Mouse (Mus musculus): ENCODE data around the gene Dtl.
"Not testable (repeated sequence)": the region's sequence is repeated elsewhere in the genome, so short reads cannot be mapped to it uniquely, and the experiment has no call there.

The Dtl gene

GRCm38 (mm10) chr1:191519329-191520066 is 55.8 kb downstream of the Dtl start:
- in situ Hi-C loops (cut with MboI): no loop called here

- in situ Hi-C loops (cut with MboI): no loop called here
These were observed 56.4 kb downstream of the Dtl start for GRCm38 (mm10) chr1:191518911-191519310.

- in situ Hi-C loops (cut with MboI): no loop called here
These were observed 57.4 kb downstream of the Dtl start for GRCm38 (mm10) chr1:191517969-191518368.

GRCm38 (mm10) chr1:191517056-191517455 is 58.3 kb downstream of the Dtl start:
- in situ Hi-C loops (cut with MboI): no loop called here

GRCm38 (mm10) chr1:191516351-191516750 is 59.0 kb downstream of the Dtl start:
- in situ Hi-C loops (cut with MboI): not testable (repeated sequence)

- in situ Hi-C loops (cut with MboI): no loop called here
These were observed 62.1 kb downstream of the Dtl start for GRCm38 (mm10) chr1:191513195-191513594.

- in situ Hi-C loops (cut with MboI): no loop called here
These were observed 63.0 kb downstream of the Dtl start for GRCm38 (mm10) chr1:191512383-191512782.

GRCm38 (mm10) chr1:191511503-191511902 is 63.8 kb downstream of the Dtl start:
- in situ Hi-C loops (cut with MboI): no loop called here

- in situ Hi-C loops (cut with MboI): no loop called here
These were observed 65.5 kb downstream of the Dtl start for GRCm38 (mm10) chr1:191509865-191510264.

- in situ Hi-C loops (cut with MboI): no loop called here
These were observed 66.2 kb downstream of the Dtl start for GRCm38 (mm10) chr1:191509131-191509530.

GRCm38 (mm10) chr1:191506791-191507190 is 68.6 kb downstream of the Dtl start:
- in situ Hi-C loops (cut with MboI): no loop called here

- in situ Hi-C loops (cut with MboI): no loop called here
These were observed 75.7 kb downstream of the Dtl start for GRCm38 (mm10) chr1:191499666-191500065.

- in situ Hi-C loops (cut with MboI): no loop called here
These were observed 76.9 kb downstream of the Dtl start for GRCm38 (mm10) chr1:191498271-191498955.

- in situ Hi-C loops (cut with MboI): no loop called here
These were observed 78.7 kb downstream of the Dtl start for GRCm38 (mm10) chr1:191496676-191497075.

GRCm38 (mm10) chr1:191495051-191495467 is 80.3 kb downstream of the Dtl start:
- in situ Hi-C loops (cut with MboI): no loop called here

GRCm38 (mm10) chr1:191494303-191494655 is 81.1 kb downstream of the Dtl start:
- in situ Hi-C loops (cut with MboI): no loop called here

GRCm38 (mm10) chr1:191493476-191494302 is 81.7 kb downstream of the Dtl start:
- in situ Hi-C loops (cut with MboI): no loop called here

GRCm38 (mm10) chr1:191490446-191490845 is 84.9 kb downstream of the Dtl start:
- in situ Hi-C loops (cut with MboI): no loop called here

Data from mature B cell (primary cell).